ENCODE assay signal across 27 mouse cellular contexts in genomic region chr12:100352094-100352493, GRCm38 (mm10).
DNase-seq lines count a peak whose midpoint lies in the region; ATAC-seq lines count a peak whose summit lies in the region.
"Had no signal": no experiment of that assay in that cellular context is flagged by ENCODE, and none has a peak within 500 bp of the region (broad histone marks: within the 10 kb centered on the region; RNA-seq: fewer than 3 reads in every experiment).

No protein-coding gene starts in this region.

- H3K4me3 ChIP-seq in forebrain, embryonic 16.5 days (replicated peaks; ENCODE audit: low read length): no peak overlapping the region
- H3K4me3 ChIP-seq: embryonic facial prominence, embryonic 10.5 days; forebrain, embryonic 10.5 days; heart, embryonic 12.5 days; hindbrain, embryonic 10.5 days; limb, embryonic 10.5 days; midbrain, embryonic 12.5 days; stomach, embryonic 15.5 days had no signal

- no peaks in the 10 kb centered on the region for H3K36me3 ChIP-seq in forebrain, embryonic 16.5 days (ENCODE audit: control insufficient read depth, insufficient read depth)
- H3K36me3 ChIP-seq: stomach, embryonic 15.5 days had no signal

- H3K27me3 ChIP-seq in forebrain, embryonic 16.5 days (replicated peaks; ENCODE audit: control insufficient read depth, insufficient read depth, low read length): no peaks in the 10 kb centered on the region
- H3K27me3 ChIP-seq: heart, embryonic 12.5 days; midbrain, embryonic 12.5 days; stomach, embryonic 15.5 days had no signal

- WGBS in forebrain, embryonic 16.5 days: 85% methylated on average over 6 of the region's 6 CpGs

- no peaks in the 10 kb centered on the region for H3K4me1 ChIP-seq in forebrain, embryonic 16.5 days (replicated peaks; ENCODE audit: control insufficient read depth, insufficient read depth, low read length)
- H3K4me1 ChIP-seq: forebrain, embryonic 10.5 days; heart, embryonic 12.5 days; stomach, embryonic 15.5 days had no signal

- no peaks in the 10 kb centered on the region for H3K9me3 ChIP-seq in forebrain, embryonic 16.5 days (ENCODE audit: control insufficient read depth, low read length)
- H3K9me3 ChIP-seq: embryonic facial prominence, embryonic 10.5 days; forebrain, embryonic 10.5 days; heart, embryonic 12.5 days; hindbrain, embryonic 10.5 days; limb, embryonic 10.5 days; midbrain, embryonic 12.5 days; stomach, embryonic 15.5 days had no signal

- no peak overlapping the region for H3K9ac ChIP-seq in forebrain, embryonic 16.5 days (replicated peaks; ENCODE audit: low read depth, low read length)
- H3K9ac ChIP-seq: heart, embryonic 12.5 days; midbrain, embryonic 12.5 days; stomach, embryonic 15.5 days had no signal

- no peak overlapping the region for H3K4me2 ChIP-seq in forebrain, embryonic 16.5 days (ENCODE audit: low read length)
- H3K4me2 ChIP-seq: heart, embryonic 12.5 days; midbrain, embryonic 12.5 days; stomach, embryonic 15.5 days had no signal

- no peak overlapping the region for H3K27ac ChIP-seq in forebrain, embryonic 16.5 days (ENCODE audit: low read length)
- H3K27ac ChIP-seq: embryonic facial prominence, embryonic 10.5 days; forebrain, embryonic 10.5 days; hindbrain, embryonic 10.5 days; limb, embryonic 10.5 days; macrophage; midbrain, embryonic 12.5 days; stomach, embryonic 15.5 days had no signal

- ATAC-seq in frontal cortex, adult (ENCODE audit: low TSS enrichment): peak; percentile 60
- ATAC-seq in granulocyte monocyte progenitor cell, adult 5-6 weeks (replicated peaks; ENCODE audit: poor library complexity, severe bottlenecking): peak; percentile 69
- no peak for ATAC-seq in forebrain, embryonic 16.5 days
- ATAC-seq: hindbrain, embryonic 16.5 days; lung, postnatal 0 days had no signal

- no peak for DNase-seq in frontal cortex, adult 2 months (ENCODE audit: extremely low spot score in 1 of 2, low spot score in 1 of 2)
- peak; percentile 54 to 60 for DNase-seq in spleen, postnatal 36 days (ENCODE audit: low spot score in 2 of 2)
- no peak for DNase-seq in spleen, postnatal 14 days (ENCODE audit: low spot score in 2 of 2)
- no peak for DNase-seq in thymus, postnatal 14 days
- no peak for DNase-seq in urinary bladder, postnatal 25 days (ENCODE audit: low spot score)
- DNase-seq: adrenal gland, adult 2 months; cerebellum, adult 8-10 months; gastrocnemius, postnatal 10 days; heart, postnatal 10 days; kidney, adult 11 months; kidney, postnatal 4 days; layer of hippocampus, adult 9-11 months; liver; thymus, postnatal 36 days had no signal

Comparison
In these comparisons a context has a peak if more than half of its experiments do, and no peak if none do; other contexts are left out.
1. DNase-seq: peak in spleen, postnatal 36 days (2 of 2); none in frontal cortex, adult 2 months (0 of 2), spleen, postnatal 14 days (0 of 2), thymus, postnatal 14 days (single experiment) and urinary bladder, postnatal 25 days (single experiment).